Mouse (Mus musculus): Measurements from ENCODE around the gene Nfatc3. TPM values are rescaled to one million over a fixed set of nuclear protein-coding genes. Genes with fewer than 3 reads are reported as not detected.

Nfatc3 gene
- total RNA-seq, 2 experiments from 2014 or later, result 24.2 to 26.4 TPM

DNA sequence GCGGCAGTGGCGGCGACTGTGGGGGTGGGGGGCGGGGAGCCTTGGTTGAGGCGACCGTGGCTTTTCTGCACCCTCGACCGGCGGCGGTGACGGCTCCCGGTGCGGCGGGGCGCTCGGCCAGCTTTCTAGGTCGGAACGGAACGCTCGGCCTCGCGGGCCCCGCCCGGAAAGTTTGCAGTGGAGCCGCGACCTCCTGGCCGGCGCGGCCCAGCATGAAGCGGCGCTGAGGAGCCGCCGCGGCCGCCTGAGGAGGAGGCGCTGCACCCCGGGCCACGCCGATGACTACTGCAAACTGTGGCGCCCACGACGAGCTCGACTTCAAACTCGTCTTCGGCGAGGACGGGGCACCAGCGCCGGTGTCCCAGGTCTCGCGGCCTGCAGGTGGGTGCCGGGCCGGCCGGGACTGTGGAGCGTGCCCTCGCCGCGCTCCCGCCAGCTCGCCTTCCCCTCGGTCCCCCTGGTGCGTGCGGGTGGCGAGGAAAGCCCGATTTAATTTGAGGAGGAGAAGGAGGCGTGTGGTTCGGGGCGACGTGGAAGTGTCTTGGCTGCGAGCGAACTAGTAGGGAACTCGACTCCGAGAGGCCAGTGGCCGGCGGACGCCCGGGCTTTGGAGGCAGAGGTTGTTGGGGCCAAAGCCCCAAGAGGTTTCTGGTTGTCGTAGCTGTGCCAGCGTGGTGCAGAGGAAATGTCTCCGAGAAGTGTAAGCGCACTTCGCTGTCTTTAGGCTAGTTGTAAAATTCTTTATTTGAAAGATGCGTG, 1.2 kb downstream of the Nfatc3 start:
- peak; percentile 68 for DNase-seq

DNA sequence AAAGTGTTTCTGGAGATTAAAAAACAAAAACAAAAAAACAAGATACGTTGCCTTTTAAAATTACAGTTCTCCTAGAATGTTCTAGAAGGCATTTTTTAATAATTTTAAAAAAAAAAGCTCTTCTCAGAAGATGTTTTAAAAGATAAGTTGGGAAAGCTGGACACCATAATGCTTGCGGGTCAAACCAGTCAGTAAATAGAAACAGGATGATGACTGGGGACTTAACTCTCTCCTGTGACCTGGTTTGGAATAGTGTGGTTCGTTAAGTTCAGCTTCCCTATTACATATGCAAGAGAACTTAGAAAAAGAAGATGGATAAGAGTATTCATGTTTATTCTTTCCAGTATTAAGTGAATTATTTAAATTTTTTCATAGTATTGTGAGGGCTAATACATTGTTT, 1.9 kb downstream of the Nfatc3 start:
- no peak for DNase-seq

DNA sequence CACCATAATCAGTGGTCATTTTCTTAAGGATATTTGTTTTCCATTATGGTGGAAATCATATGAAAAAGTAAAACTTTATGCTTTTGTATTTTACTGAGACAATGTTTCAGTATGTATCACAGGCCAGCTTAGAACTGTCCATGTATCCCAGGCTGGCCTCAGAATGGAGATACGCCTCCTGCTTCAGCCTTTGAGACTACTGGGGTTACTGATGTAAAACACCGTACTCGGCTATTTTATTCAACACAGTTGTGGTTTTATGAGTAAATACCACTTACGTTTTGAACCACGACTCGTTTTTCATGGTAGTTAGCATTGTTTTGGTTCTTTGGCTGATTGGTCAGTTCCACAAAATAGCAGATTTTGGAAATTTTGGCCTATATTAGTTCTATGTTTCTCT, 3.0 kb downstream of the Nfatc3 start:
- DNase-seq, result no peak

- no peak for DNase-seq
These were observed 4.4 kb downstream of the Nfatc3 start for GRCm38 (mm10) chr8:106063046-106063445.

- DNase-seq, result no peak
These were observed 8.1 kb downstream of the Nfatc3 start for GRCm38 (mm10) chr8:106066721-106067120.

GRCm38 (mm10) chr8:106069565-106069964, 10.9 kb downstream of the Nfatc3 start:
- DNase-seq, result no peak

- no peak for DNase-seq
These were observed 13.5 kb downstream of the Nfatc3 start for GRCm38 (mm10) chr8:106072113-106072512.

DNA sequence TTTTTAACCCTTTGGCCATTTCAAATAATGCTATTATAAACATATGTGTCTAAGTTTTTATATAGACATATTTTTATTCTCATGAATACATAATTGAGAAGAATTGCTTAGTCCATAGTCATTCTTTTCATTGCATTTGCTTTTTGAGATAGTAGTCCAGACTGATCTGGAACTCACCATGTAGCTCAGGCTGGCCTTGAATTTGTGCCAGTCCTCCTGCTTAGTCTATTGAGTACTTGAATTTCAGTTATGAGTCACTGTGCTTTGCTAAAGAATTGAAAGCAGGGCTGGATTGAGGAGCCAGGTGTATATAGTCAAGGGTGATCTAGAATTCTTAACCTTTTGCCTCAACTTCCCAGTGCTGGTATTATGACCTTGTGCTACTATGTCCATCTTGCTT, 15.6 kb downstream of the Nfatc3 start:
- no peak for DNase-seq

GRCm38 (mm10) chr8:106074659-106075058, 16.0 kb downstream of the Nfatc3 start:
- DNase-seq, result no peak

DNA sequence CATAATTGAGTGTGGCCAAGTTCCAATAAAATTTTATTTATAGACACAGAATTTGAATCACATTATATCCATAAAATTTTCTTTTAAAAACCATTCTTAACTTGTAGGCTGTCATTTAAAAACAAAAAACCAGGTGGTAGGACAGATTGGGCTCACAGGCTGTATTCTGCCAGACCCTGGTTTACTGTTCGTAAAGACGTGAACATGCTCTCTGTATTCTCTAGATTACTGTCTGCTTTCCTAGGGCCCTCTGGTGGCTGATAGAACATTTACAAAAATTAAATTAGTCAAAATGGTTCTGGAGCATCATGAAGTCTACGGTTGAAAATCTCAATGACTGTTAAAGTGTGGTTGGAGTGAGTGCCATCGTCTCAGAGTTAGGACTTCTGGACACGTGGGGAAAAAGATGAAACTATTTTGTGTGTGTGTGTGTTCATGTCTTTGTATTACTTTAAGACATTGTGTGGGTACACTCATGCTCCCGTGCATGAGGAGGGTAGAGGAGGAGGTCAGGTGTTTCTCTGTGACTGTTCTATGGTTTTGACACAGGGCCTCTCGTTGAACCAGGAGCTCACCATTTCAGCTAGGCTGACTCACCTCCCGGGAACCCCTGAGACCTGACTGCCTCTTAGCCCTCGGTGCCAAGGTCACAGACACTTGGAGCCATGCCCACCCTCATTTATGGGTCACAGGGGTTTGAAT, 16.7 kb downstream of the Nfatc3 start:
- DNase-seq, result no peak

DNA sequence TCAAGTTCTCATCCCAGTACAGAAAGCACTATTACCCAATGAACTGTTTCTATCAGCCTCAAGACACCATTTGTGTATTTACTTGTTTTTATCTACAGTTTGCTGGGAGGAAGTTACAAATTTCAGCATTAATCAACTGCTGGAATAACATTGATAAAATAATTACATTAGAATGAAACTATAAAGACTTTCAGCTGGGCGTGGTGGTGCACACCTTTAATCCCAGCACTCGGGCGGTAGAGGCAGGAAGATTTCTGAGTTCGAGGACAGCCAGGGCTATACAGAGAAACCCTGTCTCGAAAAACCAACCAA, 17.2 kb downstream of the Nfatc3 start:
- no peak for DNase-seq

GRCm38 (mm10) chr8:106076612-106077011, 18.0 kb downstream of the Nfatc3 start:
- DNase-seq, result peak; percentile 33

- DNase-seq, result no peak
These were observed 18.9 kb downstream of the Nfatc3 start for GRCm38 (mm10) chr8:106077452-106078067.

GRCm38 (mm10) chr8:106102321-106102720, 43.7 kb downstream of the Nfatc3 start:
- no peak for DNase-seq

DNA sequence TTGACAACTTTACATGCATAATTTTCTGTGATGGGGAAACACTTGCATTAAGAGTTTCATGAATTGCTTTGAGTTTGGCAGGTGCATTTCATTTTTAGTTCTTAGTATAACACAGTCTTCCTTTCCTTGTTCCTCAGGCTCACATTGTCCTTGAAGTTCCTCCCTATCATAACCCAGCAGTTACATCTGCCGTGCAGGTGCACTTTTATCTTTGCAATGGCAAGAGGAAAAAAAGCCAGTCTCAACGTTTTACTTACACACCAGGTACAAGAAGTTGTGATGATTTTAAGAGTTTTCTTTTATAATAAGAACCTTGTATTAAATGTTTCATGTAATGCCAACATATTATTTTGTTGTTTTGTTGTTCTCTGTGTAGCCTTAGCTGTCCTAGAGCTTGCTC, 45.2 kb downstream of the Nfatc3 start:
- DNase-seq, result no peak

DNA sequence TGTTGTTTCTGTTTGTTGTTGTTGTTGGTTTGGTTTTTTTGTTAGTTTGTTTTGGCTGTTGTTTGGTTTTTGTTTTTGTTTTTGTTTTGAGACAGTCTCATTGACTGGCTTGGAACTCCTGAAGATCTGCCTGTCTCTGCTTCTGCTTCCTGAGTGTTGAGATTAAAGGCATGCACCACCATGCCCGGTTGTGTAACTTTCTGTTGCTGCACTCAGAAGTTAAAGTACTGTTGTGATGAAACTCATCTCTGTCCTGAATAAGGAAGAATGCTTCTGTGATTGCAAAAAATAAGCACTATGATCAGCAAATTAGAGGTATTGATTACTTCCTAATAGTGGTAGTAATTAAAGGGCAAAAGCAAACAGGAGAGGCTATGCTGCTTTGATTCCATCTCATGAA, 47.6 kb downstream of the Nfatc3 start:
- no peak for DNase-seq

- DNase-seq, result peak; percentile 30
These were observed 49.4 kb downstream of the Nfatc3 start for GRCm38 (mm10) chr8:106108080-106108479.

- peak; percentile 30 for DNase-seq
These were observed 50.1 kb downstream of the Nfatc3 start for GRCm38 (mm10) chr8:106108729-106109128.

DNA sequence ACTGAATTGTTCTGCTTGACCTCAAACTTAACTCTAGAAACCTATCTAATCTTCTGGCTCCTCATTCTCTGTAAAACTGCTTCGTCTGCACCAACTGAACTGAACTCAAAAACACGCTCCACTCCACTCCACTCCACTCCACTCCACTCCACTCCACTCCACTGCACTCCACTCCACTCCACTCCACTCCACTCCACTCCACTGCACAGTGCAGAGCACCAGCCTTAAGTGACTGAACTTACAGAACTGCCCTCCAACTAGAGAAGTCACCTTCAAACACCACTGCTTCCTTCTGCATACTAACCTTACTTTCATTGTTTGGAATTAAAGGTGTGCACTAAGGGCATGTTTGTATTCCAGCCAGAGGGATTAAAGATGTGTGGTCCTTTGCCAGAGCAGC, 53.4 kb downstream of the Nfatc3 start:
- DNase-seq, result no peak

DNA sequence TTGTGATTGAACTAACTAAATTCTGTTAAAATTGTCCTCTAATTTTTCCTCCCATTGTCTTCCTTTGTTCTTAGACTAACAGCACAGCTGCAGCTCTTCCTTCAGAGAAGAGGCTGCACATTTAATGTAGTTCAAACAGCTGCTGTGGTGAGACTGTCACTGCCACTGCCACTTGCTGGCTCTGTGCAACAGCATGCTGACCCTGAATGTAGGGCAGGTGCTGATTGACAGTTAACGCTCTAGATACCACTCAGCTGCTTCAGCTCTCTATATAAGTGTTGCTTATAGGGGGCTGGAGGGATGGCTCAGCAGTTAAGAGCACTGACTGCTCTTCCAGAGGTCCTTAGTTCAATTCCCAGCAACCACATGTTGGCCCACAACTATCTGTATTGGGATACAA, 53.9 kb downstream of the Nfatc3 start:
- DNase-seq, result no peak

- DNase-seq, result peak; percentile 56
These were observed 57.3 kb downstream of the Nfatc3 start for GRCm38 (mm10) chr8:106115897-106116296.

DNA sequence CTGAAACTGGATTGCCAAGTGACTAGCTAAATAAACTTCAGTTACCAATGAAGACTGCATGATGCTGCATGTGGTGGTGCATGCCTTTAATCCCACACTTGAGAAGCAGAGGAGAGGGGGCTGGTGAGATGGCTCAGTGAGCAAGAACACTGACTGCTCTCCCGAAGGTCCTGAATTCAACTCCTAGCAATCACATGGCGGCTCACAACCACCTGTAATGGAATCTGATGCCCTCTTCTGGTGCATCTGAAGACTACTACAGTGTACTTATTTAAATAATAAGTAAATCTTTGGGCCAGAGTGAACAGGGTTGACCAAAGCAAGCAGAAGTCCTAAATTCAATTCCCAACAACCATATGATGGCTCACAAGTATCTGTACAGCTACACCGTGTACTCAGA, 64.8 kb downstream of the Nfatc3 start:
- no peak for DNase-seq

DNA sequence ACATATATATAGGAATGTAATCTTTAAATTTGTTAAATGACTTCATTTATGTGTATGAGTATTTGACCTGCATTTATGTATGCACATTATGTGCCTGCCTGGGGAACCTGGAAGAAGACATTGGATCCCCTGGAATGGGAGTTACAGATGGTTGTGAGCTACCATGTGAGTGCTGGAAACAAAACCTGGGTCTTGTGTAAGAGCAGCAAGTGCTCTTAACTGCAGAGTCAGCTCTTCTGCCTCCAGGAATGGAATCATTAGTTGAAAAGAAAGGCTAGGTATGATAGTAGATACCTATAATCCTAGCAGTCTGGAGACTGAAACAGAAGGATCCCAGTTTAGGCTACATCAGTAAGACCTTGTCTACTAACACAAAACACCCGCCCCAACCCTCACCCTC, 67.4 kb downstream of the Nfatc3 start:
- no peak for DNase-seq

GRCm38 (mm10) chr8:106127054-106127453, 68.4 kb downstream of the Nfatc3 start:
- DNase-seq, result no peak
